Mouse (Mus musculus) stomach, embryonic 15.5 days (tissue): ENCODE measurements at regions not wholly inside any gene's neighbourhood (a gene's known extent, or its start where the extent isn't known, plus 50 kb on each side); places are given as distances from the start of the nearest gene placed in this dataset.

Experiments used
- ATAC-seq: fragments of 200-750 bp; cut with Nextera tagmentation; 2 replicates; pipeline ENCODE4 v1.8.0; 2017; ENCODE audit warnings: low read depth, moderate number of reproducible peaks, moderate TSS enrichment; ENCODE audit not compliant: insufficient read depth, low FRiP score
- H3K27ac ChIP-seq: fragments of 300-500 bp; sonication (generic); 2 replicates; pipeline ENCODE4 v1.5.1; 2015; ENCODE audit warnings: mild to moderate bottlenecking, inconsistent platforms
- H3K27me3 ChIP-seq: fragments of 300-500 bp; sonication (generic); replicated peaks from 2 replicates; pipeline ENCODE4 v1.6.1; 2015; ENCODE audit warnings: inconsistent platforms
- H3K36me3 ChIP-seq: fragments of 300-500 bp; sonication (generic); 2 replicates; pipeline ENCODE4 v1.6.1; 2015; ENCODE audit warnings: inconsistent platforms
- H3K4me1 ChIP-seq: fragments of 300-500 bp; sonication (generic); 2 replicates; pipeline ENCODE4 v1.6.1; 2015; ENCODE audit warnings: inconsistent platforms
- H3K4me2 ChIP-seq: fragments of 300-500 bp; sonication (generic); 2 replicates; pipeline ENCODE4 v1.6.1; 2015; ENCODE audit warnings: mild to moderate bottlenecking, inconsistent platforms
- H3K4me3 ChIP-seq: fragments of 300-500 bp; sonication (generic); replicated peaks from 2 replicates; pipeline ENCODE4 v1.5.1; 2015; ENCODE audit warnings: inconsistent platforms
- H3K9ac ChIP-seq: fragments of 300-500 bp; sonication (generic); 2 replicates; pipeline ENCODE4 v1.6.1; 2015; ENCODE audit warnings: inconsistent platforms
- H3K9me3 ChIP-seq: fragments of 300-500 bp; sonication (generic); 2 replicates; pipeline ENCODE4 v1.6.1; 2016; ENCODE audit warnings: inconsistent platforms
- WGBS: fragments of 180-500 bp; shearing (Covaris S2); methylation state at CpG from one replicate; pipeline ENCODE4 v1.1.7; 2015; 5-methylcytosine and 5-hydroxymethylcytosine counted together

GRCm38 (mm10) chr16:93061475-93062179, 235.7 kb upstream of the Runx1 start:
- Histone ChIP-seq H3K36me3 (no peaks in the 10 kb centered on the region), H3K9me3 (no peaks in the 10 kb centered on the region), H3K9ac (no peak overlapping the region), H3K4me3 (no peak overlapping the region), H3K27me3 (no peaks in the 10 kb centered on the region), H3K4me1 (no peaks in the 10 kb centered on the region), H3K27ac (no peak overlapping the region), H3K4me2 (no peak overlapping the region)
- no peak for ATAC-seq
- 67% methylated on average over 4 of the region's 4 CpGs for WGBS

GRCm38 (mm10) chr16:93056295-93056694, 230.3 kb upstream of the Runx1 start:
- H3K27me3 ChIP-seq = no peaks in the 10 kb centered on the region
- ATAC-seq = no peak
- H3K9ac ChIP-seq = no peak overlapping the region
- H3K27ac ChIP-seq = no peak overlapping the region
- H3K4me2 ChIP-seq = no peak overlapping the region
- 56% methylated on average over 3 of the region's 3 CpGs for WGBS
- H3K9me3 ChIP-seq = no peaks in the 10 kb centered on the region
- H3K36me3 ChIP-seq = no peaks in the 10 kb centered on the region
- H3K4me1 ChIP-seq = no peaks in the 10 kb centered on the region
- no peak overlapping the region for H3K4me3 ChIP-seq

DNA sequence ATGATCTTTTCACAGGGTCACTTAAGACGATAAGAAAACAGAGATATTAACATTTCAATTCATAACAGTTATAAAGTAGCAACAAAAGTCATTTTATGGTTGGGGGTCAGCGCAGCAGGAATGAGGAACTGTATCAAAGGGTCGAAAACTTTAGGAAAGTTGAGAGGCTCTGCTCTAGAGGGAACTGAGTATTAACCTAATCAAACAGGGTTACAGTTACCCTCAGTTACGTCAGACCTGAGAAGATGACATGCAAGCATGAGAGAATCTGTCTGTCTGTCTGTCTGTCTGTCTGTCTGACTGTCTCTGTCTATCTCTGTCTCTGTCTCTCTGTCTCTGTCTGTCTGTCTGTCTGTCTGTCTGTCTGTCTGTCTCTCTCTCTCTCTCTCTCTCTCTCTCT, 229.6 kb upstream of the Runx1 start:
- Histone ChIP-seq H3K9me3 (no peaks in the 10 kb centered on the region), H3K27ac (no peak overlapping the region), H3K4me3 (no peak overlapping the region), H3K4me1 (no peaks in the 10 kb centered on the region), H3K36me3 (no peaks in the 10 kb centered on the region), H3K27me3 (no peaks in the 10 kb centered on the region), H3K9ac (no peak overlapping the region), H3K4me2 (no peak overlapping the region)
- 74% methylated on average over 4 of the region's 4 CpGs for WGBS
- ATAC-seq = no peak

DNA sequence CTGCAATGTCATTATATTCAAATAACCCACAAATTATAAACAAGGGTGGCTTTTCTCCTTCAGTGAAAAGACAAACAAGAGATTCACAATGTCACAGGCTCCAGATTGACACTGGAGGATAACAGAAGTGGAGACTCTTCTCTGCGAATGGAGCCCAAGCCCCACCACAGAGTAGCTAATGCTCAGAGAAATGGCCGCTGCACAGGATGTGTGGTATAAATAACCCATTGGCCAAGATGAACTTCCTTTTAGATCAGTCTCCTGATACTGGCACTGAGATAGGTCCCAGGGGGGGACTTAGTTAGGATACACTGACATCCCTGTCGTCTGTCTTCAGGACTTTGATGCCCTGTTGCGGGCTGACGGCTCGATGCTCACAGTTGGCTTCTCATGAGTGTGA, 225.3 kb upstream of the Runx1 start:
- H3K27me3 ChIP-seq = no peaks in the 10 kb centered on the region
- WGBS = 66% methylated on average over 6 of the region's 6 CpGs
- H3K27ac ChIP-seq = no peak overlapping the region
- H3K9me3 ChIP-seq = no peaks in the 10 kb centered on the region
- ATAC-seq = no peak
- H3K4me2 ChIP-seq = no peak overlapping the region
- no peak overlapping the region for H3K4me3 ChIP-seq
- H3K9ac ChIP-seq = no peak overlapping the region
- no peaks in the 10 kb centered on the region for H3K4me1 ChIP-seq
- no peaks in the 10 kb centered on the region for H3K36me3 ChIP-seq

- WGBS = 85% methylated on average over 9 of the region's 9 CpGs
- Histone ChIP-seq H3K4me1 (no peaks in the 10 kb centered on the region), H3K9ac (no peak overlapping the region), H3K4me3 (no peak overlapping the region), H3K4me2 (no peak overlapping the region), H3K27ac (no peak overlapping the region), H3K36me3 (no peaks in the 10 kb centered on the region), H3K27me3 (no peaks in the 10 kb centered on the region), H3K9me3 (no peaks in the 10 kb centered on the region)
- no peak for ATAC-seq
Measured at GRCm38 (mm10) chr16:93048418-93048932, 222.5 kb upstream of the Runx1 start.

DNA sequence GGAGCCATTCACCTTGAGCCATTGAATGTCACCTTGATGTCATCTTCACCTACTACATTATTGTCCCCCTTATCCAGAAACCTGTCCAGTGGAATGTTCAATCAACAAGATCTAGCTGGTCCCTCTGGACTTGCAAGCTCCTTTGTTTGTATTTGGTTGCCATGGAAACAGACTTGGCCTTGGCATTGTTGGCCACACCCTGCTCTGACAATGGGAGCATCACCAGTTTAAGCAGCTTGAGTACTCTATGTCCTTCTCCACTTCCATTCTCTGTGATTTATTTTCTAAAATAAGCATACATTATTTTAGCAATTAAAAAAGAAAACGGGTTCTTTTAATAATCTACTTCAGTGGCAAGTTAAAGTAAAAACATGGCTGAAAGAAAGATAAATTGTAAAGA, 221.6 kb upstream of the Runx1 start:
- WGBS = 85% methylated on average over 1 of the region's 1 CpGs
- no peak for ATAC-seq
- no peaks in the 10 kb centered on the region for H3K27me3 ChIP-seq
- no peak overlapping the region for H3K27ac ChIP-seq
- H3K4me2 ChIP-seq = no peak overlapping the region
- no peaks in the 10 kb centered on the region for H3K4me1 ChIP-seq
- H3K36me3 ChIP-seq = no peaks in the 10 kb centered on the region
- no peak overlapping the region for H3K9ac ChIP-seq
- no peaks in the 10 kb centered on the region for H3K9me3 ChIP-seq
- no peak overlapping the region for H3K4me3 ChIP-seq

DNA sequence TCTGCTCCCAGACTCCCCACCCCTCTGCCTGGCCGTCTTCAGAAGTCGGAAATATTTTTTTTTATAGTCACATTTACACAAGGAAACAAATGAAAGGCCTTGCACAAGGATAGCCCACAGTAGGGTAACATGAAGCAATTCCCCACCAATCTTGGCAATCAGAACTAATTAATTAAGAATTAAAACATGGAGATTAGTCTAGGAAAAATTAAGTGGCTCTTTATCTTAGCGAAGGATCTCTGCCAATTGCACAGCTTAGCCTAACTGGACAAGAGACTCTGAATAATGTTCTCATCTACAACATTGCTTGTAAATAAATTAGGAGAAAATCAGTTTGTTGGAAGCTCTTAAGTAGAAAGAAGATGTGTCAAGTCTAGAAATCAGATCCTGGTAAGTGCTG, 220.3 kb upstream of the Runx1 start:
- Histone ChIP-seq H3K27ac (no peak overlapping the region), H3K27me3 (no peaks in the 10 kb centered on the region), H3K4me1 (no peaks in the 10 kb centered on the region), H3K4me2 (no peak overlapping the region), H3K36me3 (no peaks in the 10 kb centered on the region), H3K9me3 (no peaks in the 10 kb centered on the region), H3K4me3 (no peak overlapping the region), H3K9ac (no peak overlapping the region)
- ATAC-seq = no peak
- 84% methylated on average over 3 of the region's 3 CpGs for whole genome bisulfite sequencing

GRCm38 (mm10) chr16:93043355-93043754, 217.4 kb upstream of the Runx1 start:
- Histone ChIP-seq H3K27me3 (no peaks in the 10 kb centered on the region), H3K4me2 (0 out of 2 replicates have a peak overlapping the region, but pooled peaks have one; percentile 0), H3K4me3 (no peak overlapping the region), H3K36me3 (no peaks in the 10 kb centered on the region), H3K9me3 (no peaks in the 10 kb centered on the region), H3K27ac (no peak overlapping the region), H3K9ac (no peak overlapping the region), H3K4me1 (no peaks in the 10 kb centered on the region)
- WGBS = 49% methylated on average over 9 of the region's 9 CpGs
- ATAC-seq = no peak

DNA sequence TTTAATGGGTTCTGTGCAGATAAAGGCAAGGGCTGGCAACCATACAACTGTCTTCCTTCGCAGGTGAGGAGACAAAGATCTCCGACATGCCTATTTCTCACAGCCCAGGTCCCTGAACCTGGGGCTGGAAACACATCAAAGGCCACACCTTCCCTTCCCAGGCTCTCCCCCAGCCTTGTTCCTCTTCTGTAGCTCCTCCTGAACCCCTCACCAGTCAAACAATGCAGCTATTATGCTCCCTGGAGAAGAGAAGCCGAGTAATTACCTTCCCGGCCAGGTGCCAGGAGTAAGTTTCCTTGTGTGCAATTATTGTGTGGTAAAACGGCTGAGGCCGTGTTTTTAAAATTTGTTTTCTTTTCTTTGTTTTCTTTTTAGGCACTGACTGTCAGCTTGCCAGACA, 217.0 kb upstream of the Runx1 start:
- H3K9me3 ChIP-seq = no peaks in the 10 kb centered on the region
- H3K9ac ChIP-seq = no peak overlapping the region
- no peak; the same call in 1 of the 2 replicates for ATAC-seq
- 47% methylated on average over 6 of the region's 6 CpGs for WGBS
- H3K4me2 ChIP-seq = 0 out of 2 replicates have a peak overlapping the region, but pooled peaks have one; percentile 0
- no peaks in the 10 kb centered on the region for H3K27me3 ChIP-seq
- H3K4me3 ChIP-seq = no peak overlapping the region
- H3K4me1 ChIP-seq = no peaks in the 10 kb centered on the region
- H3K27ac ChIP-seq = no peak overlapping the region
- H3K36me3 ChIP-seq = no peaks in the 10 kb centered on the region

DNA sequence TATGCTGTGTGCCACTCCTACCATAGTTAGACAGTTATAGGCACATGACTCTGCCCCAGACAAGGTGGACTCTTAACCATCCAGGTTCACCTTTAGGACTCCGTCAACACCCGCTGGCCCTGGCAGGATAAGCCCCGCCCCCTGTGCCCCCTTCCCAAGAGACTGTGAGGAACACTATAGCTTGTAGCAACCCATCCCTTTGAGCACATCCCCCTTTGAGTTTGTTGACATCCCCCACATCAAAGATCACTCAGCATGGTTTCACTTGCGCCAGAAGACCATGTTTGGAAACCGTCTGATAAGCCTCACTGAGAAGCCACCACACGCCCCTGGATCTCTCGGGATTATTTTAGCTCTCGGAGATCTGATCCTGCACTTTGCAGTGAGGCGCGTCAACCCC, 216.5 kb upstream of the Runx1 start:
- H3K36me3 ChIP-seq = no peaks in the 10 kb centered on the region
- H3K9me3 ChIP-seq = no peaks in the 10 kb centered on the region
- no peak for ATAC-seq
- H3K4me3 ChIP-seq = no peak overlapping the region
- H3K4me2 ChIP-seq = 0 out of 2 replicates have a peak overlapping the region, but pooled peaks have one; percentile 0
- no peaks in the 10 kb centered on the region for H3K4me1 ChIP-seq
- WGBS = 62% methylated on average over 10 of the region's 10 CpGs
- H3K9ac ChIP-seq = no peak overlapping the region
- no peak overlapping the region for H3K27ac ChIP-seq
- no peaks in the 10 kb centered on the region for H3K27me3 ChIP-seq

- ATAC-seq = no peak
- H3K9ac ChIP-seq = no peak overlapping the region
- H3K27me3 ChIP-seq = no peaks in the 10 kb centered on the region
- no peak overlapping the region for H3K27ac ChIP-seq
- no peak overlapping the region for H3K4me3 ChIP-seq
- no peaks in the 10 kb centered on the region for H3K9me3 ChIP-seq
- no peaks in the 10 kb centered on the region for H3K36me3 ChIP-seq
- no peaks in the 10 kb centered on the region for H3K4me1 ChIP-seq
- H3K4me2 ChIP-seq = no peak overlapping the region
- 86% methylated on average over 3 of the region's 3 CpGs for WGBS
Measured at GRCm38 (mm10) chr16:93041887-93042286, 215.9 kb upstream of the Runx1 start.

- no peaks in the 10 kb centered on the region for H3K27me3 ChIP-seq
- ATAC-seq = no peak
- no peaks in the 10 kb centered on the region for H3K36me3 ChIP-seq
- H3K4me1 ChIP-seq = no peaks in the 10 kb centered on the region
- H3K4me3 ChIP-seq = no peak overlapping the region
- no peak overlapping the region for H3K4me2 ChIP-seq
- H3K9ac ChIP-seq = no peak overlapping the region
- H3K27ac ChIP-seq = no peak overlapping the region
- H3K9me3 ChIP-seq = no peaks in the 10 kb centered on the region
Measured at GRCm38 (mm10) chr16:93041399-93041798, 215.4 kb upstream of the Runx1 start.

DNA sequence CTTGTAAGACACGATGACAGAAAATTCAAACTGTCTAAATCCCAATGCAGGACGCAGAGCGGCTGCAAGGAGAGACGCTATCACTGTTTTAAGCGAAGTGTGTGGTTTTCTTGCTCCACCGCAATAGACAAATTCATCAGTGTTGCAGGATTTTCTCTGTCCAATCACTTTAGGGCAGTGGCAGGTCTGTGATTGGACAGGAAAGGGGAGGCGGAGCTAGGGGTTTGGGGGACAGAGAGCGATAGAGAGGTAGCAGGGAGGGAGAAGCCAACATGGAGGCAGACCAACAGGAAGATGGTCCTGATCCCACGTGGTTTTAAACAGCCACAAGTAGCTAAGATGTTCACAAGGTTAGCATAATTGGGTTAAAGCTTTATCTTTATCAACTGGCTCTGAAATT, 209.7 kb upstream of the Runx1 start:
- no peak overlapping the region for H3K4me2 ChIP-seq
- no peaks in the 10 kb centered on the region for H3K27me3 ChIP-seq
- H3K4me1 ChIP-seq = no peaks in the 10 kb centered on the region
- 82% methylated on average over 9 of the region's 9 CpGs for WGBS
- no peak for ATAC-seq
- H3K4me3 ChIP-seq = no peak overlapping the region
- H3K27ac ChIP-seq = no peak overlapping the region
- no peak overlapping the region for H3K9ac ChIP-seq
- H3K36me3 ChIP-seq = no peaks in the 10 kb centered on the region
- H3K9me3 ChIP-seq = no peaks in the 10 kb centered on the region
